Mouse (Mus musculus) intestine, embryonic 14.5 days (tissue): ENCODE data around the gene 9930111J21Rik1. TPM values are rescaled to one million over a fixed set of nuclear protein-coding genes. Genes with fewer than 3 reads are reported as not detected.
"Not testable (repeated sequence)": the region's sequence is repeated elsewhere in the genome, so short reads cannot be mapped to it uniquely, and the experiment has no call there.

Experiments
- ATAC-seq: fragments of 200-750 bp; cut with Nextera tagmentation; replicated peaks from 2 replicates; pipeline ENCODE4 v1.8.0; 2017; ENCODE audit warnings: low read depth, moderate number of reproducible peaks, moderate TSS enrichment, moderate library complexity; ENCODE audit not compliant: low FRiP score, low TSS enrichment
- DNase-seq: peaks from one replicate; pipeline ENCODE4 v3.0.0-alpha.2; 2018; ENCODE audit warnings: low spot score
- H3K27ac ChIP-seq: fragments of 300-500 bp; sonication (generic); 2 replicates; pipeline ENCODE4 v1.5.1; 2014; ENCODE audit warnings: low read depth, mild to moderate bottlenecking, control low read depth
- H3K27me3 ChIP-seq: fragments of 300-500 bp; sonication (generic); replicated peaks from 2 replicates; pipeline ENCODE4 v1.6.1; 2014; ENCODE audit warnings: low read length, control low read depth; ENCODE audit not compliant: control insufficient read depth, insufficient read depth
- H3K36me3 ChIP-seq: fragments of 300-500 bp; sonication (generic); 2 replicates; pipeline ENCODE4 v1.6.1; 2014; ENCODE audit warnings: low read length, control low read depth; ENCODE audit not compliant: control insufficient read depth, insufficient read depth
- H3K4me1 ChIP-seq: fragments of 300-500 bp; sonication (generic); replicated peaks from 2 replicates; pipeline ENCODE4 v1.6.1; 2014; ENCODE audit warnings: low read length, control low read depth, mixed read lengths; ENCODE audit not compliant: control insufficient read depth, insufficient read depth
- H3K4me2 ChIP-seq: fragments of 300-500 bp; sonication (generic); 2 replicates; pipeline ENCODE4 v1.6.1; 2014; ENCODE audit warnings: low read length
- H3K4me3 ChIP-seq: fragments of 300-500 bp; sonication (generic); 2 replicates; pipeline ENCODE4 v1.5.1; 2014; ENCODE audit warnings: low read depth, low read length, control low read depth, mixed read lengths
- H3K9ac ChIP-seq: fragments of 300-500 bp; sonication (generic); 2 replicates; pipeline ENCODE4 v1.6.1; 2014; ENCODE audit warnings: mild to moderate bottlenecking, low read length
- H3K9me3 ChIP-seq: fragments of 300-500 bp; sonication (generic); 2 replicates; pipeline ENCODE4 v1.6.1; 2016; ENCODE audit warnings: low read length, control low read depth; ENCODE audit not compliant: control insufficient read depth
- WGBS: fragments of 180-500 bp; shearing (Covaris S2); extraction: QIAGEN DNeasy Blood & Tissue Kit; methylation state at CpG from one replicate; pipeline ENCODE4 v1.1.7; 2014; 5-methylcytosine and 5-hydroxymethylcytosine counted together
- polyA plus RNA-seq: library from polyadenylated mRNA; unstranded; fragments of >200 nt; fragmentation: Nextera tagmentation; extraction: Ambion mirVana; gene quantifications from 2 replicates; pipeline ENCODE4 v1.2.1, GENCODE M21; 2014

Gene 9930111J21Rik1
- polyA plus RNA-seq, 1 experiment from 2014 or later = 0.58 TPM

DNA sequence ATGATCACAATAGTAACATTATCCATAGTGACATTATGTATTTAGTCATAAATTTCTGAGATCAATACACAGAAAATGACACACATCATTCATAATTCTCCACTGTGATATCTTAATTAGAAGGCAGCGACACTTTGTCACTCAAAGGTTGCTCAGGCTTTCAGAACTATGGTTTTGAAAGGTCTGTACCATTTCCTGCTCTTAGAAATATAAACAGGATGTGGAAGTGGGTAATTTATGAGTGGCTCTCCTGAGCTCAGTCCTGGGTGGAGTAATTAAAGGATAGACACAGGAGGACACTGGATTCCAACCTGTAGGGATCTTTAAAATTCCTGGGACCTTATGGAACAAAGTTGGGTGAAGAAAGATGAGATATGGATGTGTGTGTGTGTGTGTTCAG lies 45.8 kb downstream of the 9930111J21Rik1 start:
- 47% methylated on average over 1 of the region's 1 CpGs for WGBS
- not testable (repeated sequence) for H3K27me3 ChIP-seq

DNA sequence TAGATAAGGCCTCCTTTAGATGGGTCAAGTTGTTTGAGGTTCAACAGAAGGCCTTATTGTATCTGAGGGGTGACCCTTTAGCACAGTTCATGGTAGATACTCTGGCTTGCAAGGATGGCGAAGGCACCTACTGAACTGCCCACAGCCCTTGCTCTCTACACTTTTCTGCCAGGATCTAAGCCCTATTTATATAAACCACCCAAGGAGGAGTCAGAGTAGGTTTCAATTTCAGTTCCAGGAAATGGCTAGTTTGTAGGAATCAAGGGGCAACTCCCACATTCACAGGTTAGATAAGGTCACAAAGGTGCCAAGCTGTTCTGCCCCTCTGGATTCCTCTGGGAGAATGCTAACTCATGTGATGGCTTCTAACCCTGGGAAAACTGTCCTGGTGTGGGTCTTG lies 51.1 kb downstream of the 9930111J21Rik1 start:
- H3K4me3 ChIP-seq, H3K4me2 ChIP-seq, H3K4me1 ChIP-seq, H3K9me3 ChIP-seq, H3K36me3 ChIP-seq, H3K9ac ChIP-seq, H3K27me3 ChIP-seq, ATAC-seq, H3K27ac ChIP-seq, DNase-seq: not testable (repeated sequence)
- WGBS = 100% methylated on average over 1 of the region's 1 CpGs

More for the DNA sequence above, 45.8 kb downstream of the 9930111J21Rik1 start:
- H3K27ac ChIP-seq, H3K4me3 ChIP-seq, DNase-seq, H3K9me3 ChIP-seq, H3K4me1 ChIP-seq, H3K4me2 ChIP-seq, ATAC-seq, H3K36me3 ChIP-seq, H3K9ac ChIP-seq: not testable (repeated sequence)

DNA sequence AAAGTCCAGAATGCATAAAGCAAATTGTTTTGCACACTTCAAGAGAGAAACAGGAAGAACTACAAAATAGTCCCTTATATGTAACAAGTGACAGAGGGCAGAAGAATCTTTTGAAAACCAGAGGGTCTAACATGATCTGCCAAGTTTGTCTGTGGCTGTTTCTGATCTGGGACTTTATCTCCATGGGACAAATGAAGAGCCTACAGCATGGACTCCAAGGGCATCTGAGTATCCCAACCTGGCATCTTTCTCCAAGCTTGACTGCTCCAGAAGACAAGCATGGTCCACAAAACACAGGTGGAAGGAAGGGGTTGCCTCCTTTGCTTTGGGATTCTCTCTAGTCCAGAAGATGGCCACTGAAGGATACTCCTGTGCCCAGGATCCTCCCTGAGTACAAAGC lies 52.8 kb downstream of the 9930111J21Rik1 start:
- not testable (repeated sequence) for H3K36me3 ChIP-seq, ATAC-seq, H3K9me3 ChIP-seq, H3K4me2 ChIP-seq, DNase-seq, H3K27me3 ChIP-seq, H3K27ac ChIP-seq, H3K4me1 ChIP-seq, H3K9ac ChIP-seq, H3K4me3 ChIP-seq

DNA sequence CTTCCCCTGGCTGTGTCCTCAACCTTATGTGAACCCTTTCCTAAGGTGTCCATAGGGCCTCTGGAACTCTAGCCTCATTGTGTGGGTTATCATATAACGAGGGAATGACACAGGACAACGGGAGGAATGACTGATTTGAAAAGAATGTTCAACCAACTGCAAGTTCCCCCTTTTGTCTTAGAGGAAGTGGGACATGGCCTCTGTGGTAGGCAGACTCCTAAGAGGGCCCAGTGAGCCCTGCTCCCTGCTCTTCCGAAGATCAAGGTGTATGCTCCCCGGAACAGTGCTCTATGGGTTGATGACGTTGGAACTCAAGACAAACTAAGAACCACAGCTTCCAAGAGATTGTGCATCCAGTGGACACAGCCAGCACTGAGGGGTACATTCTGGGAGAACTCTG lies 55.4 kb downstream of the 9930111J21Rik1 start:
- H3K9ac ChIP-seq, H3K9me3 ChIP-seq, H3K4me3 ChIP-seq, H3K27me3 ChIP-seq, H3K4me1 ChIP-seq, ATAC-seq, H3K27ac ChIP-seq, DNase-seq, H3K4me2 ChIP-seq, H3K36me3 ChIP-seq: not testable (repeated sequence)
- WGBS = 85% methylated on average over 5 of the region's 5 CpGs

DNA sequence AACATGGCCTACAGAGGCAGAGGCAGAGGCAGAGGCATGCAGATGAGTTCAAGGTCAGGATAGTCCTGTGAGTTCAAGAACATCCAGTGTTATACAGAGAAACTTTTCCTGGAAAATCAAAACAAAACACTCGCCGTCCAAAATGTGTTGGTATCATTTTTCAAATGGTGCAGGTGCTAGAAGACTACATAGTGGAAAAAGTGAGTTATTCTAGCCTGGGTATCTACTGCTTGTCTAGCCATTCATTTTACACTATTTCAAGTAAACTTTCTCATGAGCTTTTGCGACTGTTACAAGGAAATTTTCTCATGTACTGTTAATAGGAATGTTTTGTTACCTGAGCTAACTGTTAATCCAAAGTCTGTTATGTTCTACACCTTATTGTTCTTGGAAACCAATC lies 60.8 kb downstream of the 9930111J21Rik1 start:
- no peak for ATAC-seq
- H3K4me3 ChIP-seq = no peak overlapping the region
- DNase-seq = no peak
- no peaks in the 10 kb centered on the region for H3K9me3 ChIP-seq
- no peaks in the 10 kb centered on the region for H3K36me3 ChIP-seq
- 78% methylated on average over 3 of the region's 3 CpGs for WGBS
- no peak overlapping the region for H3K27ac ChIP-seq
- no peaks in the 10 kb centered on the region for H3K27me3 ChIP-seq
- H3K4me2 ChIP-seq = no peak overlapping the region
- no peak overlapping the region for H3K9ac ChIP-seq
- H3K4me1 ChIP-seq = no peaks in the 10 kb centered on the region

DNA sequence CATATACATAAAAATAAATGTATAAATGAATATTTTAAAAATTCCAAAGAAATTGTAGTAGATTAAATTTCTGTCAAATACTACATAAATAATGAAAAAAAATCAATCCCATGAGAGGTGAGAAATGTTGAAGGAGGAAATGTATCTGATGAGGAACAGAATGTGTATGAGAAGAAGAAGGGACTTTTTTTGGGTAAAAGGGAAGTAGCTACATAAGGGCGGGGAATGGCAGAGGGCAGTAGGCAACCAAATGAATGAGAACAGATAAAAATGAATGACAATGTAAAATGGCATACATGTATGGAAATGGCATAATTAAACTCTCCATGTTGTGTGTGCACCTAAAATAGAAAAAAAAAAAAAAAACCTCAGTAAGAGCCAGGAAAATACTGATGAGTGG lies 65.6 kb downstream of the 9930111J21Rik1 start:
- WGBS = 93% methylated on average over 1 of the region's 1 CpGs
- H3K9me3 ChIP-seq = no peaks in the 10 kb centered on the region
- no peak for DNase-seq

DNA sequence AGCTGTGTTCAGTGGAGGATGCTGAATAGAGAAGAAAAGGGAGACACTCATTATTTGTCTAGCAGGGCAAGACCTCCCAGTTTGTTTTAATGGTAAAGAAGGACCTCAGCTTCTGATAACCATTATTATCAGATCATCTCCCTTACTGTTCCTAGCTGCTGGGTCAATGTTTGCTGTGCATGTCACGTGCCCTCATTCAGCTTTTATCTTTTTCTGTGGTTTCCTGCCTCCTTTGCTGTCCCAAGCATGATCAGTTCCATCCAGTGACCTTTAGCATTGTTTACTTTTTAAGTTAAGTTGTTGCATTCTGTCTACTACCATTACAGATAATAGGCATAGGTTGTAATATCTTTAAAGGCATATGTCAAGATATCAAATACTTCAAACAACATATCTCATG lies 70.7 kb downstream of the 9930111J21Rik1 start:
- Histone ChIP-seq H3K9ac (no peak overlapping the region), H3K27me3 (no peaks in the 10 kb centered on the region), H3K4me2 (no peak overlapping the region), H3K4me1 (no peaks in the 10 kb centered on the region), H3K4me3 (no peak overlapping the region), H3K9me3 (no peaks in the 10 kb centered on the region), H3K36me3 (no peaks in the 10 kb centered on the region), H3K27ac (no peak overlapping the region)
- WGBS = 58% methylated on average over 1 of the region's 1 CpGs
- ATAC-seq (no peak), DNase-seq (no peak)

More for the DNA sequence above, 65.6 kb downstream of the 9930111J21Rik1 start:
- no peaks in the 10 kb centered on the region for H3K27me3 ChIP-seq
- ATAC-seq = no peak
- no peak overlapping the region for H3K9ac ChIP-seq
- no peaks in the 10 kb centered on the region for H3K36me3 ChIP-seq
- H3K4me2 ChIP-seq = no peak overlapping the region
- H3K27ac ChIP-seq = no peak overlapping the region
- no peaks in the 10 kb centered on the region for H3K4me1 ChIP-seq
- no peak overlapping the region for H3K4me3 ChIP-seq

DNA sequence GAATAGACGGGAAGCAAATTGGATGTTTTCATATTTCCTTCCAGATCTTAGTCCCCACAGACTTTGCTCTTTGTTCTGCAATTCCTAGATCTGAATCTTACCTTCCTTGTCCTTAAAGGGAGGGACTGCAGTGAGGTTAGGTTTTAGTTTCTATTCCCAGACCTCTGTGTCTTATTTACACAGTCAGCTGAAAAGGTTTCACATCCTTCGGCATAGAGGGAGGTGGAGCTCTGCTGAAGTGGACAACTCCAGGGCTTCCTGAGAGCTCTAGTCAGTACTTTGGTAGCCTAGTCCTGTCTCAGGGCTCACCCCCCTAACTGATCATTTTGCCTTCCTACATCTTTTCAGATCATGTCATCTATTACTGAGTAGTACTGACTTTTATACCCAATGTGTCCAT lies 77.2 kb downstream of the 9930111J21Rik1 start, which contains the start of gene Gm5431:
Gene Gm5431 (minus strand): TSS at position 194 of the 400 bp plus-strand sequence.
- WGBS = 46% methylated on average over 2 of the region's 2 CpGs
- Histone ChIP-seq H3K9ac (no peak within 1 kb of the TSS), H3K27ac (no peak within 1 kb of the TSS), H3K4me1 (no peaks in the 10 kb centered on the region), H3K27me3 (no peaks in the 10 kb centered on the region), H3K4me3 (no peak within 1 kb of the TSS), H3K4me2 (no peak within 1 kb of the TSS), H3K9me3 (no peaks in the 10 kb centered on the region), H3K36me3 (no peaks in the 10 kb centered on the region)
- DNase-seq (no peak), ATAC-seq (no peak)

DNA sequence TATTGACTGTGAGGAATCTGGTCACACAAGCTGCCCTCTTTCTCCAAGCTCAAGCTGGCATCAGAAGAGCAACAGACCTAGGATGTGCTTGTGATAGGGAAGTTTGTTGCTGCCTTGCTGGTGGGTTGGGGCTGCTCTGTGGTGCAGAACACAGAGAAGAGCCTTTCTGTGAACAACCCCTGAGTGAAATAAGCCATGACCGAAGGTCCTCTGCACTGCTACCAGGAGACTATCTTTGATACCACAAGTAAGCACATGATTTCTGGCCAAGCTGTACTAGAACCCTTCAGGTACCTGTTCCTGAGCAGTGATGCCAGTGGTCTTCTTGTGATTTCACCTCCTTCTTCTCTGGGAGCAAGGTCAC lies 77.6 kb downstream of the 9930111J21Rik1 start:
- H3K27me3 ChIP-seq, H3K9me3 ChIP-seq, DNase-seq, H3K9ac ChIP-seq, ATAC-seq, H3K4me1 ChIP-seq, H3K4me2 ChIP-seq, H3K4me3 ChIP-seq, H3K27ac ChIP-seq, H3K36me3 ChIP-seq: not testable (repeated sequence)
- 94% methylated on average over 1 of the region's 1 CpGs for WGBS
